Mouse (Mus musculus): ENCODE measurements around the gene Cenpt. TPM values are rescaled to one million over a fixed set of nuclear protein-coding genes. Genes with fewer than 3 reads are reported as not detected.

The Cenpt gene
- total and polyA plus RNA-seq, 2 experiments = 0.92 to 1.9 TPM

DNA sequence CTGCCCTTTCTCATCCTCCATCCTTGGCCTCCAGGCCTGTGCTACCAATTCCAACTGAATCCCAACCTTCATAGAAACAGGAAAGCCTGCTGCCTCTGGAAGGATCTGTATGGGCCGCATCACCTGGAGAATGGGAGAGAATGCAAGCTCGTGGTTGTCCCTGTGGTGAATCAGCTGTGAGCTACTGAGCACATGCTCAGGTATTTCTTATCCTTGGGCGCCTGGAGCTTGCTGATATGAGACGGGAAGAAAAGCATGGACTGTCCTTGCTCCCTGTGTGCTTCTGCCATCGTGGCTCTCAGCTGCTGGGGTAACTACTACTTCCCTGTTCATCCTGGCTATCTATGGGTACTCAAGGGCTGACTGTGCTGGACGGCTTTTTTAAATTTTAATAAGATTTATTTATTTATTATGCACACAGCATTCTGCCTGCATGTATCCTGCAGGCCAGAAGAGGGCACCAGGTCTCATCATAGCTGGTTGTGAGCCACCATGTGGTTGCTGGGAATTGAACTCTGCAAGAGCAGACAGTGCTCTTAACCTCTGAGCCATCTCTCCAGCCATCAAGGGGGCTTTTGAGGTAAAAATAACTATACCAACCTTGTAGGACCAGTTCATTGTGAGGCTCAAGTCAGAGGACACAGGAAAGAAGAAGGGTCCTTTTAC is 13.4 kb upstream of the Cenpt start:
- Histone ChIP-seq H3K79me2 (ENCODE audit: control insufficient read depth, insufficient read depth, low read length) (peaks cover 50% of the 10 kb centered on the region; the same call in 1 of the 2 replicates), H3K9ac (ENCODE audit: low read depth, low read length) (no peak overlapping the region), H3K27me3 (ENCODE audit: control insufficient read depth, insufficient read depth, low read length) (no peaks in the 10 kb centered on the region), H3K27ac (replicated peaks; ENCODE audit: insufficient read depth, low read depth, low read length) (no peak overlapping the region), H3K4me3 (ENCODE audit: insufficient read depth, low read depth, low read length) (no peak overlapping the region), H3K4me1 (ENCODE audit: control insufficient read depth, insufficient read depth, low read length) (peaks cover 7% of the 10 kb centered on the region), H3K36me3 (ENCODE audit: control insufficient read depth, insufficient read depth, low read length) (peaks cover 16% of the 10 kb centered on the region)
- WGBS = 87% methylated on average over 6 of the region's 6 CpGs
- TF ChIP-seq CTCF (IDR thresholded peaks at IDR 0.05; ENCODE audit: low read depth, low read length) (peak; percentile 35; the same call in 1 of the 2 replicates), POLR2A (IDR thresholded peaks at IDR 0.05; ENCODE audit: extremely low read depth, insufficient read depth, low read length) (no peak)
- no peak for DNase-seq (ENCODE audit: extremely low read depth, low read depth, low spot score)

GRCm38 (mm10) chr8:105861951-105862350 is 8.9 kb upstream of the Cenpt start:
- no peak for DNase-seq (ENCODE audit: extremely low read depth, low read depth, low spot score)
- peaks cover 12% of the 10 kb centered on the region for H3K4me1 ChIP-seq (ENCODE audit: control insufficient read depth, insufficient read depth, low read length)
- 0 out of 2 replicates have a peak, but pooled peaks cover 3% of the 10 kb centered on the region for H3K36me3 ChIP-seq (ENCODE audit: control insufficient read depth, insufficient read depth, low read length)

GRCm38 (mm10) chr8:105860143-105860981 is 7.3 kb upstream of the Cenpt start, which contains the start of gene Nutf2:
Gene Nutf2, plus strand, starts transcription at chr8:105860580.
- Histone ChIP-seq H3K27ac (replicated peaks; ENCODE audit: insufficient read depth, low read depth, low read length) (peak within 1 kb of the TSS; percentile 75), H3K4me3 (ENCODE audit: insufficient read depth, low read depth, low read length) (peak within 1 kb of the TSS; percentile 76), H3K9ac (ENCODE audit: low read depth, low read length) (peak within 1 kb of the TSS; percentile 79), H3K27me3 (ENCODE audit: control insufficient read depth, insufficient read depth, low read length) (no peaks in the 10 kb centered on the region), H3K4me1 (ENCODE audit: control insufficient read depth, insufficient read depth, low read length) (peaks cover 20% of the 10 kb centered on the region), H3K79me2 (ENCODE audit: control insufficient read depth, insufficient read depth, low read length) (peaks cover 35% of the 10 kb centered on the region), H3K36me3 (ENCODE audit: control insufficient read depth, insufficient read depth, low read length) (no peaks in the 10 kb centered on the region)
- under 1% methylated on average over 59 of the region's 59 CpGs for WGBS
- TF ChIP-seq CTCF (IDR thresholded peaks at IDR 0.05; ENCODE audit: low read depth, low read length) (no peak), POLR2A (IDR thresholded peaks at IDR 0.05; ENCODE audit: extremely low read depth, insufficient read depth, low read length) (peak; percentile 37; the same call in 1 of the 2 replicates)
- DNase-seq (ENCODE audit: extremely low read depth, low read depth, low spot score) = peak; percentile 97

More at GRCm38 (mm10) chr8:105861951-105862350, 8.9 kb upstream of the Cenpt start:
- TF ChIP-seq POLR2A (IDR thresholded peaks at IDR 0.05; ENCODE audit: extremely low read depth, insufficient read depth, low read length) = no peak
- TF ChIP-seq CTCF (IDR thresholded peaks at IDR 0.05; ENCODE audit: low read depth, low read length) = no peak
- no peak overlapping the region for H3K27ac ChIP-seq (replicated peaks; ENCODE audit: insufficient read depth, low read depth, low read length)
- peaks cover 35% of the 10 kb centered on the region; the same call in 1 of the 2 replicates for H3K79me2 ChIP-seq (ENCODE audit: control insufficient read depth, insufficient read depth, low read length)
- WGBS = 33% methylated on average over 1 of the region's 1 CpGs
- no peak overlapping the region for H3K9ac ChIP-seq (ENCODE audit: low read depth, low read length)
- H3K4me3 ChIP-seq (ENCODE audit: insufficient read depth, low read depth, low read length) = no peak overlapping the region
- H3K27me3 ChIP-seq (ENCODE audit: control insufficient read depth, insufficient read depth, low read length) = no peaks in the 10 kb centered on the region

DNA sequence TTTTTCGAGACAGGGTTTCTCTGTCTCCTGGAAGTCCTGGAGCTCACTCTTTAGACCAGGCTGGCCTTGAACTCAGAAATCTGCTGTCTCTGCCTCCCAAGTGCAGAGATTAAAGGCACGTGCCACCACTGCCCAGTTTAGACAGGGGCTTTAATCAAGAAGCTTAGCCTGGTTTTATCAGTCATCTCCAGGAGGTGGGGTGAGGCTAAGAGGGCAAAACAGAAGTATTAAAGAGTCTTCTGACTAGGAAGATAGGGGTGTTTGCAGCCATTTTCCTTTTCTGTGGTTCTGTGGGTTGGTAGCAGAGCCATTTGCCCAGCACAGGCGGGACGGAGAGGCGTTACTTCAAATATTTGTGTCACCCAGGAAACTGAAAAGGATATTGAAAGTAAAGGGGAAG is 6.2 kb upstream of the Cenpt start:
- Histone ChIP-seq H3K4me1 (ENCODE audit: control insufficient read depth, insufficient read depth, low read length) (peaks cover 20% of the 10 kb centered on the region), H3K27ac (replicated peaks; ENCODE audit: insufficient read depth, low read depth, low read length) (no peak overlapping the region), H3K27me3 (ENCODE audit: control insufficient read depth, insufficient read depth, low read length) (no peaks in the 10 kb centered on the region), H3K9ac (ENCODE audit: low read depth, low read length) (no peak overlapping the region), H3K36me3 (ENCODE audit: control insufficient read depth, insufficient read depth, low read length) (no peaks in the 10 kb centered on the region), H3K79me2 (ENCODE audit: control insufficient read depth, insufficient read depth, low read length) (peaks cover 33% of the 10 kb centered on the region), H3K4me3 (ENCODE audit: insufficient read depth, low read depth, low read length) (no peak overlapping the region)
- no peak for DNase-seq (ENCODE audit: extremely low read depth, low read depth, low spot score)
- 71% methylated on average over 5 of the region's 5 CpGs for WGBS
- no peak for TF ChIP-seq POLR2A (IDR thresholded peaks at IDR 0.05; ENCODE audit: extremely low read depth, insufficient read depth, low read length)
- TF ChIP-seq CTCF (IDR thresholded peaks at IDR 0.05; ENCODE audit: low read depth, low read length) = no peak

DNA sequence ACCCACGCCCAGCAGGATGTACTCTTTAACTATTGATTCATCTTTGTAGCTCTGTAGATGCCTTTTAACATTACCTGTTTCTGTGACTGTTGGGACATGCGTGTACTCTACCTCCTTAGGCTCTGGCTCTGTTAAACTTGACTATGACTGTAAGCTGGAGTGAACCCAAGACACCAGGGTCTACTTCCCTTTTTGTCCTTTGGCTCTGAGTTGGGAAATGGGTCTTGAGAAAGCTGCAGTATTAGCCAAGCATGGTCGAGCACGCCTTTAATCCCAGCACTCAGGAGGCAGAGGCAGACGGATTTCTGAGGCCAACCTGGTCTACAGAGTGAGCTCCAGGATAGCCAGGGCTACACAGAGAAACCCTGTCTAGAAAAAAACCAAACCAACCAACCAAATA is 5.4 kb upstream of the Cenpt start:
- Histone ChIP-seq H3K79me2 (ENCODE audit: control insufficient read depth, insufficient read depth, low read length) (peaks cover 27% of the 10 kb centered on the region), H3K9ac (ENCODE audit: low read depth, low read length) (no peak overlapping the region), H3K36me3 (ENCODE audit: control insufficient read depth, insufficient read depth, low read length) (no peaks in the 10 kb centered on the region), H3K4me3 (ENCODE audit: insufficient read depth, low read depth, low read length) (no peak overlapping the region), H3K4me1 (ENCODE audit: control insufficient read depth, insufficient read depth, low read length) (peaks cover 19% of the 10 kb centered on the region), H3K27me3 (ENCODE audit: control insufficient read depth, insufficient read depth, low read length) (no peaks in the 10 kb centered on the region), H3K27ac (replicated peaks; ENCODE audit: insufficient read depth, low read depth, low read length) (no peak overlapping the region)
- WGBS = 74% methylated on average over 5 of the region's 5 CpGs
- no peak for DNase-seq (ENCODE audit: extremely low read depth, low read depth, low spot score)
- TF ChIP-seq CTCF (IDR thresholded peaks at IDR 0.05; ENCODE audit: low read depth, low read length) (no peak), POLR2A (IDR thresholded peaks at IDR 0.05; ENCODE audit: extremely low read depth, insufficient read depth, low read length) (no peak)

Data from liver, adult 2 months (tissue).